Mouse (Mus musculus): ENCODE results near the gene T. TPM values are rescaled to one million over a fixed set of nuclear protein-coding genes. Genes with fewer than 3 reads are reported as not detected.
A peak's percentile ranks its signal among the peaks of the same experiment; 100 is the strongest.
"Not testable (repeated sequence)": the region's sequence is repeated elsewhere in the genome, so short reads cannot be mapped to it uniquely, and the experiment has no call there.

The T gene
- polyA plus RNA-seq, 1 experiment from 2014 or later: 0.31 TPM

DNA sequence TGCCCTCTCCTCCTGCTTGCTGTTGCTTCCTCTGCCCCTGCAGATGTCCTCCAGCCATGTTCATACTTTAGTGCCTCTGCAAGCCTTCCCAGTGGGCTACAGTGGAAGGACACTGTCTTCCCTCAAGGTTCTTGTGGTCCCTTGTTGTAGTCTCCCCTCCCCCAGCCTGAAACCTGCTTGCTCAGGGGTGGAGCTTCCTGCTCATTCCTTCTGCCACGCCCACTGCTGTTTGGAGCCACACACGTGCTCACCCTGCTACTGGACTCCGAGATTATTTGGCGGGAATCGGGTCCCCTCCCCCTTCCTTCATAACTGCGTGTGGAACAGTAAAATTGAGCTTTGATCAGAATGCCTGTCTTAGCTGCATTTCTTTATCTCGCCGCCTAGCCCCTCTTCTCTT, 30.3 kb upstream of the T start:
- H3K27ac ChIP-seq (ENCODE audit: low read depth, low read length); ATAC-seq (ENCODE audit: low FRiP score, low TSS enrichment); H3K4me3 ChIP-seq (ENCODE audit: low read length); H3K27me3 ChIP-seq (ENCODE audit: control insufficient read depth, insufficient read depth, low read length); H3K36me3 ChIP-seq (ENCODE audit: control insufficient read depth, insufficient read depth, low read length); H3K4me1 ChIP-seq (ENCODE audit: control insufficient read depth, insufficient read depth, low read length); H3K9ac ChIP-seq (ENCODE audit: low read depth, low read length); H3K9me3 ChIP-seq (ENCODE audit: control insufficient read depth, low read length); H3K4me2 ChIP-seq (replicated peaks; ENCODE audit: low read depth, low read length): not testable (repeated sequence)
- 59% methylated on average over 8 of the region's 8 CpGs for WGBS

DNA sequence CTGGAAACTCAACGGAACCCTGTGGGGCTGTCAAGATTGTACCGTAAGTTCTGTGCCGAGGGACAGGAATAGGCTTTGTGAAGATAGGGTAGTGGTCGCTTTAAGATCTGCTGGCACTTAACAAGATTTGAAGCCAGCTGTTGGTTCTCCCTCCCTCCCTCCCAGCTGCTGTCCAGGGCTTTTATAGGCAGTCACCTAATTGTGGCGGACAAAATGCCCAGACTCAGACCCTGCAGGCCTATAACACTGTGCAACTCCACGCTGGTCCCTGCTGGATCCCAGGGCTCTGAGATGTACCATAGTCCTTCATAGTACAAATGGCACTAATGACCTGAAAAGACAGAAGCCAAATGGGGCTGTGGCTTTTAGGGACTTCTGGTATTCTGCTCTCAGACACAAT, 27.9 kb upstream of the T start:
- 30% methylated on average over 6 of the region's 6 CpGs for WGBS
- Histone ChIP-seq H3K9ac (ENCODE audit: low read depth, low read length) (no peak overlapping the region), H3K4me2 (replicated peaks; ENCODE audit: low read depth, low read length) (no peak overlapping the region), H3K4me3 (ENCODE audit: low read length) (no peak overlapping the region), H3K27ac (ENCODE audit: low read depth, low read length) (no peak overlapping the region), H3K36me3 (ENCODE audit: control insufficient read depth, insufficient read depth, low read length) (no peaks in the 10 kb centered on the region), H3K9me3 (ENCODE audit: control insufficient read depth, low read length) (no peaks in the 10 kb centered on the region), H3K4me1 (ENCODE audit: control insufficient read depth, insufficient read depth, low read length) (peaks cover 13% of the 10 kb centered on the region), H3K27me3 (ENCODE audit: control insufficient read depth, insufficient read depth, low read length) (no peaks in the 10 kb centered on the region)
- no peak for ATAC-seq (ENCODE audit: low FRiP score, low TSS enrichment)

DNA sequence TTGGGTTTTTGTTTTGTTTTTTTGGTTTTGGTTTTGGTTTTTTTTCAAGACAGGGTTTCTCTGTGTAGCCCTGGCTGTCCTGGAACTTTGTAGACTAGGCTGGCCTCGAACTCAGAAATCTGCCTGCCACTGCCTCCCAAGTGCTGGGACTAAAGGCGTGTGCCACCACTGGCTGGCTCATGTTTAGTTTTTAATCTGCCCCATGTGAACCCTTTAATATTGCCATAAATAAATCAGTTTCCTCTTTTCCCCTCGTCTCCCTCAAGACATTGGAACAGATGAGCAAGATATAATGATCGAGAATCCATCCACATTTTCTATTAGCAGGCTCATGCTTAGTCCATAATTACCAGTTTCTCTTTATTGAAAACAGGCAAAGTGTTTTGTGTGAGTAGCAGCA, 26.2 kb upstream of the T start:
- peaks cover 13% of the 10 kb centered on the region for H3K4me1 ChIP-seq (ENCODE audit: control insufficient read depth, insufficient read depth, low read length)
- not testable (repeated sequence) for H3K36me3 ChIP-seq (ENCODE audit: control insufficient read depth, insufficient read depth, low read length); H3K27ac ChIP-seq (ENCODE audit: low read depth, low read length); H3K9me3 ChIP-seq (ENCODE audit: control insufficient read depth, low read length); H3K4me3 ChIP-seq (ENCODE audit: low read length); H3K4me2 ChIP-seq (replicated peaks; ENCODE audit: low read depth, low read length); H3K9ac ChIP-seq (ENCODE audit: low read depth, low read length); H3K27me3 ChIP-seq (ENCODE audit: control insufficient read depth, insufficient read depth, low read length); ATAC-seq (ENCODE audit: low FRiP score, low TSS enrichment)
- WGBS: 68% methylated on average over 4 of the region's 4 CpGs

DNA sequence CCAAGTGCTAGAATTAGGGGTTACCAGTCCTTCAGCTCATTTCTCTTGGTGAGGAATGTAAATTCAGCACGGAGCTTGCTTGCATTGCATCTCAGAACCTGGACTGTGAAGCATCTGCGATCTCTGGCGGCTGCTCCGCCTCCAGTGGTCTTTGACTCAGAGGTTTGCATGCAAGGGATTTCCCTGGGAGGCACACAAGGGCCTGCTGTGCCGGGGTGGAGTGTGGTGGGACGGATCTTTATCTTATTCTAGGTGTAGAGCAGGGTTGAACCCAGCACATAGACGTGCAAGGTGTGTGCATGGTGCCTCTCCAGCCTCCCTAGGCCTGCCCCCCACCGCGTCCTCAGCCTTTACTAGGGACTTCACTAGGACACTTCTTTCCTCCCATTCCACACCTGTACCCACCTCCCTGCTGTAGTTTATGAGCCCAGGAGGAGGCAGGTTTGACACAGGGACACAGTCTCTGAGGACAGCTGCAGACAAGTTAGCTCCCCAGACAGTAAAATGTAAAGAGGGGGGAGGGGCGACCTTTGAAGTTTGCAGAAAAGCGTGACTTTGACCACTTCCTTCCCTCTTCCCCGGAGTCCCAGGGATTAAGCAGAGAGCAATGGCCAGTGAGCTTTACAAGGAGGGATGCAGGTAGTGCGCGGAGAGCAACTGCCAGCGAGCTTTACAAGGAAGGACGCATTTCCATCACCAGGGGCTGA, 25.5 kb upstream of the T start:
- H3K4me2 ChIP-seq (replicated peaks; ENCODE audit: low read depth, low read length): no peak overlapping the region; the same call in 1 of the 2 replicates
- H3K4me1 ChIP-seq (ENCODE audit: control insufficient read depth, insufficient read depth, low read length): peaks cover 13% of the 10 kb centered on the region
- no peak overlapping the region for H3K4me3 ChIP-seq (ENCODE audit: low read length)
- H3K36me3 ChIP-seq (ENCODE audit: control insufficient read depth, insufficient read depth, low read length): no peaks in the 10 kb centered on the region
- WGBS: 5% methylated on average over 16 of the region's 16 CpGs
- no peak overlapping the region for H3K9ac ChIP-seq (ENCODE audit: low read depth, low read length)
- H3K27ac ChIP-seq (ENCODE audit: low read depth, low read length): no peak overlapping the region
- H3K9me3 ChIP-seq (ENCODE audit: control insufficient read depth, low read length): no peaks in the 10 kb centered on the region
- no peaks in the 10 kb centered on the region for H3K27me3 ChIP-seq (ENCODE audit: control insufficient read depth, insufficient read depth, low read length)
- ATAC-seq (ENCODE audit: low FRiP score, low TSS enrichment): no peak

DNA sequence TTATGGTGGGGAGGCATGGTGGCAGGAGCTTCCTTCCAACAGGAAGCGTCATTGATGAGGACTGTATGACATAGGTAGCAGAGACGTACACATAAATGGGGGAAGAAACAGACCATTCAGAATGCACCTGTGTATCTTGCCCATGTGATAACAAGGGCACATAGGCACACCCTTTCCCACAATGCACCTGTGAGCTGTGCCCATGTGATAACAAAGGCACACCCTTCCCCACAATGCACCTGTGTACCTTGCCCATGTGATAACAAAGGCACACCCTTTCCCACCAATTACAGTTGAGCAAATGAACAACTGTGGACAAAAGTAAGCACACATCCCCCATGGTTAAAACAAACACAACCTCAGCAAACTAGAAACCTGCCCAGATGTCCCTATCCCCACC, 23.9 kb upstream of the T start:
- no peaks in the 10 kb centered on the region for H3K36me3 ChIP-seq (ENCODE audit: control insufficient read depth, insufficient read depth, low read length)
- H3K27ac ChIP-seq (ENCODE audit: low read depth, low read length): no peak overlapping the region
- H3K4me1 ChIP-seq (ENCODE audit: control insufficient read depth, insufficient read depth, low read length): peaks cover 16% of the 10 kb centered on the region
- ATAC-seq (ENCODE audit: low FRiP score, low TSS enrichment): no peak
- no peaks in the 10 kb centered on the region for H3K27me3 ChIP-seq (ENCODE audit: control insufficient read depth, insufficient read depth, low read length)
- no peak overlapping the region for H3K4me3 ChIP-seq (ENCODE audit: low read length)
- H3K9ac ChIP-seq (ENCODE audit: low read depth, low read length): no peak overlapping the region
- H3K4me2 ChIP-seq (replicated peaks; ENCODE audit: low read depth, low read length): no peak overlapping the region
- no peaks in the 10 kb centered on the region for H3K9me3 ChIP-seq (ENCODE audit: control insufficient read depth, low read length)
- 81% methylated on average over 2 of the region's 2 CpGs for WGBS

DNA sequence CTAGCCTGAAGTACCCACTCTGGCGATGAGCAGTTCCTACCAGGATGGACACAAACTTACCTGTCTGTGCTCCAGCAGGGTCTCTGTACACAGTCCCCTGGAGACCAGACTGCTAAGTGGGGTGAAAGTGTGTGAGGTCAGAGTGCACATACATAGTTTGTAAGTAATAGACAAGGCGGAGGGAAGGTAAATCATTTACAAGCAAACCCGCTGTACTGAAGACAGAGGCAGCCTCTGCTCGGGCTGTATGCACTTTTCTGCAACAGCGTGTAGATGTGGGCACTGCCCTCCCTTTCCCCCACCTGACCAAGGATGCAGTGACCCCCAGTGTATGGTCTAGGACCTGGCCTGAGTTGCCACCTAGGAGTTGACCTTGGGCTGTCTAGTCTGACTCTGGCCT, 20.6 kb upstream of the T start:
- Histone ChIP-seq H3K36me3 (ENCODE audit: control insufficient read depth, insufficient read depth, low read length) (no peaks in the 10 kb centered on the region), H3K9ac (ENCODE audit: low read depth, low read length) (no peak overlapping the region), H3K9me3 (ENCODE audit: control insufficient read depth, low read length) (no peaks in the 10 kb centered on the region), H3K4me3 (ENCODE audit: low read length) (no peak overlapping the region), H3K4me2 (replicated peaks; ENCODE audit: low read depth, low read length) (no peak overlapping the region), H3K4me1 (ENCODE audit: control insufficient read depth, insufficient read depth, low read length) (peaks cover 13% of the 10 kb centered on the region), H3K27ac (ENCODE audit: low read depth, low read length) (no peak overlapping the region), H3K27me3 (ENCODE audit: control insufficient read depth, insufficient read depth, low read length) (no peaks in the 10 kb centered on the region; the same call in 1 of the 2 replicates)
- ATAC-seq (ENCODE audit: low FRiP score, low TSS enrichment): 0 out of 2 replicates have a peak, but pooled peaks have one; percentile 22
- WGBS: 49% methylated on average over 5 of the region's 5 CpGs

DNA sequence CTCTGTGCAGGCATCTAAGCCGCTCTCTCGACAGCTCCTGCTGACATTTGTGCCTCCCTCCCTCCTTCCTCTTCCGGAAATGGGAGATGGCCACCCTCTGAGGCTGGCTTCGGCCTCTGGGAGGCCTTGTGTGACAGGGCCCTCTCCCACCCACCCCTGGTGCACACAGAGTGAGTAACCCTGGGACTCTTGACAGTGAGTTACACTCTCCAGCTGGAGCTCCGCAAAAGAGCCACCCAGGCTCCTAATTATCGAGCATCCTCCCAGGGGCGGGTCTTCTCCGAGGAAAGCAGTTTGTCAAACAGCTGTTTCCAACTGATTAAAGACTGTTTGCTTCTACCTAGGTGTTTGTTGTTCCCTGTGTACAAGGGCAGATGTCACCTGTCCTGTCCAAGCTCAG, 18.7 kb upstream of the T start:
- H3K4me1 ChIP-seq (ENCODE audit: control insufficient read depth, insufficient read depth, low read length): 0 out of 2 replicates have a peak, but pooled peaks cover 7% of the 10 kb centered on the region
- H3K9ac ChIP-seq (ENCODE audit: low read depth, low read length): no peak overlapping the region
- 8% methylated on average over 8 of the region's 8 CpGs for WGBS
- H3K9me3 ChIP-seq (ENCODE audit: control insufficient read depth, low read length): no peaks in the 10 kb centered on the region
- ATAC-seq (ENCODE audit: low FRiP score, low TSS enrichment): peak; percentile 88
- H3K36me3 ChIP-seq (ENCODE audit: control insufficient read depth, insufficient read depth, low read length): no peaks in the 10 kb centered on the region
- H3K27me3 ChIP-seq (ENCODE audit: control insufficient read depth, insufficient read depth, low read length): no peaks in the 10 kb centered on the region; the same call in 1 of the 2 replicates
- H3K27ac ChIP-seq (ENCODE audit: low read depth, low read length): no peak overlapping the region
- no peak overlapping the region for H3K4me3 ChIP-seq (ENCODE audit: low read length)
- H3K4me2 ChIP-seq (replicated peaks; ENCODE audit: low read depth, low read length): no peak overlapping the region

DNA sequence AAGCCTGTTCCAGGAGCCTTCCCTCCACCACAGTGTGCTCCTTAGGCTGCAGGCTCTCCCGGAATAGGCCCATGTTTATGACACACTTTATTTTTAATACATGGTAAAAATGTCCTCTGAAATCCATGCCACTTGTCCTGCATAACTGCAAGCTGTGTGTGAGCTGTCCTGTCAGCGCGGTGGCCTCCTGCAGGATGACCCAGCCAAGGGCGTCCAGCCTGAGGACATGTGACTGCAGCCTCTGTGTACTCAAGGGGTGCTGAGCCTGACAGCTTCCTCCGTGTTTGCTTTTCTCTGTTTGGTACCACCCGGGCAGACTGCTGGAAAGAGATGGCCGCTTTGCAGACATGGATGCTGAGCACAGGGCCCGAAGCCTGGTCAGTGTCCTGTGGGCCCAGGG, 17.4 kb upstream of the T start:
- 0 out of 2 replicates have a peak, but pooled peaks cover 7% of the 10 kb centered on the region for H3K4me1 ChIP-seq (ENCODE audit: control insufficient read depth, insufficient read depth, low read length)
- no peaks in the 10 kb centered on the region for H3K36me3 ChIP-seq (ENCODE audit: control insufficient read depth, insufficient read depth, low read length)
- no peaks in the 10 kb centered on the region for H3K9me3 ChIP-seq (ENCODE audit: control insufficient read depth, low read length)
- no peak overlapping the region for H3K27ac ChIP-seq (ENCODE audit: low read depth, low read length)
- ATAC-seq (ENCODE audit: low FRiP score, low TSS enrichment): no peak
- H3K4me2 ChIP-seq (replicated peaks; ENCODE audit: low read depth, low read length): no peak overlapping the region
- H3K9ac ChIP-seq (ENCODE audit: low read depth, low read length): no peak overlapping the region
- H3K27me3 ChIP-seq (ENCODE audit: control insufficient read depth, insufficient read depth, low read length): no peaks in the 10 kb centered on the region; the same call in 1 of the 2 replicates
- no peak overlapping the region for H3K4me3 ChIP-seq (ENCODE audit: low read length)
- WGBS: 57% methylated on average over 8 of the region's 8 CpGs

DNA sequence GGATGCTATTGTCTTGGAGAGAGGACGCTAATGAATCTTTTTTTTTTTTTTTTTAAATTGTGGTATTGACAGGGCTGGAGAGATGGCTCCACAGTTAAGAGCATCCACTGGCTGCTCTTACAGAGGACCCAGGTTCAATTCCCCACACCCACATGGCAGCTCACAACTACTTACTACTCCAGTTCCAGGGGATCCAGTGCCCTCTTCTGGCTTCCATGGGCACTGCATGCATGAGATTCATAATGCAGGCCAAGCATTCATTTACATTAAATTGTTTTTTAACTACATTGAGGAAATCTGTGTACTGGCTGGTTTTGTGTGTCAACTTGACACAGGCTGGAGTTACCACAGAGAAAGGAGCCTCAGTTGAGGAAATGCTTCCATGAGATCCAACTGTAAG, 13.5 kb upstream of the T start:
- no peak overlapping the region for H3K4me2 ChIP-seq (replicated peaks; ENCODE audit: low read depth, low read length)
- H3K9me3 ChIP-seq (ENCODE audit: control insufficient read depth, low read length): no peaks in the 10 kb centered on the region
- 0 out of 2 replicates have a peak, but pooled peaks cover 3% of the 10 kb centered on the region for H3K4me1 ChIP-seq (ENCODE audit: control insufficient read depth, insufficient read depth, low read length)
- 44% methylated on average over 1 of the region's 1 CpGs for WGBS
- no peak for ATAC-seq (ENCODE audit: low FRiP score, low TSS enrichment)
- no peak overlapping the region for H3K4me3 ChIP-seq (ENCODE audit: low read length)
- H3K9ac ChIP-seq (ENCODE audit: low read depth, low read length): no peak overlapping the region
- H3K27ac ChIP-seq (ENCODE audit: low read depth, low read length): no peak overlapping the region
- H3K27me3 ChIP-seq (ENCODE audit: control insufficient read depth, insufficient read depth, low read length): no peaks in the 10 kb centered on the region; the same call in 1 of the 2 replicates
- H3K36me3 ChIP-seq (ENCODE audit: control insufficient read depth, insufficient read depth, low read length): no peaks in the 10 kb centered on the region

Data from kidney, embryonic 14.5 days (tissue).